Comparison of ENCODE assay signal across 8 mouse cellular contexts in genomic region chr6:38353181-38353580, GRCm38 (mm10). TPM values are rescaled to one million over a fixed set of nuclear protein-coding genes. Genes with fewer than 3 reads are reported as not detected.
DNase-seq lines count a peak whose midpoint lies in the region; ATAC-seq and TF ChIP-seq lines count a peak whose summit lies in the region.

No protein-coding gene starts in this region.

- peak overlapping the region; percentile 68 for H3K4me3 ChIP-seq in kidney, embryonic 16.5 days (ENCODE audit: low read length)
- peak overlapping the region; percentile 93 to 97 for H3K4me3 ChIP-seq in MEL (ENCODE audit: control insufficient read depth in 1 of 2, insufficient read depth in 1 of 2, low read depth in 2 of 2, low read length in 2 of 2)
- peak overlapping the region; percentile 69 for H3K4me3 ChIP-seq in heart, postnatal 0 days (ENCODE audit: low read depth, low read length)
- peak overlapping the region; percentile 44 for H3K4me3 ChIP-seq in midbrain, embryonic 11.5 days (ENCODE audit: low read depth, low read length)

- peaks cover 52% of the 10 kb centered on the region for H3K79me2 ChIP-seq in MEL (ENCODE audit: control insufficient read depth, insufficient read depth, low read length, poor library complexity)

- no peak for ATAC-seq in kidney, embryonic 16.5 days (ENCODE audit: low FRiP score, low TSS enrichment)
- ATAC-seq in heart, postnatal 0 days (ENCODE audit: insufficient read depth, low read depth), result no peak
- ATAC-seq in midbrain, embryonic 11.5 days (ENCODE audit: low FRiP score), result no peak

- H3K9ac ChIP-seq in kidney, embryonic 16.5 days (replicated peaks; ENCODE audit: low read length), result peak overlapping the region; percentile 72
- peak overlapping the region; percentile 90 for H3K9ac ChIP-seq in MEL (ENCODE audit: control insufficient read depth, low read depth, low read length, poor library complexity, severe bottlenecking)
- peak overlapping the region; percentile 84 for H3K9ac ChIP-seq in heart, postnatal 0 days (replicated peaks; ENCODE audit: low read depth, low read length)
- no peak overlapping the region for H3K9ac ChIP-seq in midbrain, embryonic 11.5 days (ENCODE audit: low read length)

- H3K36me3 ChIP-seq in kidney, embryonic 16.5 days (ENCODE audit: insufficient read depth, low read length), result no peaks in the 10 kb centered on the region
- peaks cover 10 to 29% of the 10 kb centered on the region in 2 experiments for H3K36me3 ChIP-seq in MEL (ENCODE audit: control insufficient read depth in 1 of 2, insufficient read depth in 2 of 2, low read length in 2 of 2)
- H3K36me3 ChIP-seq in heart, postnatal 0 days (replicated peaks; ENCODE audit: control insufficient read depth, insufficient read depth, low read length), result no peaks in the 10 kb centered on the region
- H3K36me3 ChIP-seq in midbrain, embryonic 11.5 days (ENCODE audit: control insufficient read depth, insufficient read depth, low read length), result no peaks in the 10 kb centered on the region

- H3K27me3 ChIP-seq in kidney, embryonic 16.5 days (ENCODE audit: insufficient read depth, low read length), result peaks cover 61% of the 10 kb centered on the region
- no peaks in the 10 kb centered on the region for H3K27me3 ChIP-seq in MEL (ENCODE audit: control insufficient read depth in 1 of 2, insufficient read depth in 2 of 2, low read length in 2 of 2)
- peaks cover 15% of the 10 kb centered on the region; the same call in 1 of the 2 replicates for H3K27me3 ChIP-seq in heart, postnatal 0 days (ENCODE audit: control insufficient read depth, insufficient read depth, low read length)
- peaks cover 58% of the 10 kb centered on the region for H3K27me3 ChIP-seq in midbrain, embryonic 11.5 days (ENCODE audit: control insufficient read depth, insufficient read depth, low read length)

- no peaks in the 10 kb centered on the region for H3K9me3 ChIP-seq in kidney, embryonic 16.5 days (ENCODE audit: low read length)
- no peaks in the 10 kb centered on the region for H3K9me3 ChIP-seq in MEL (replicated peaks; ENCODE audit: insufficient read depth, low read length)
- no peaks in the 10 kb centered on the region for H3K9me3 ChIP-seq in heart, postnatal 0 days (replicated peaks; ENCODE audit: control insufficient read depth, low read length)
- no peaks in the 10 kb centered on the region for H3K9me3 ChIP-seq in midbrain, embryonic 11.5 days (ENCODE audit: control insufficient read depth, low read length)

- no peak for TF ChIP-seq EP300 in MEL (IDR thresholded peaks at IDR 0.05; ENCODE audit: low read depth in 1 of 2, low read length in 2 of 2)
- no peak for TF ChIP-seq EP300 in heart, postnatal 0 days (IDR thresholded peaks at IDR 0.05; ENCODE audit: low read depth)

- no peak for DNase-seq in kidney, postnatal 36 days
- peak; percentile 55 for DNase-seq in MEL (ENCODE audit: low read depth, low spot score)
- no peak for DNase-seq in heart, postnatal 0 days (ENCODE audit: low spot score)
- peak; percentile 92 for DNase-seq in midbrain, embryonic 11.5 days (ENCODE audit: low spot score, missing footprints)
- no peak for DNase-seq in adrenal gland, adult 8-10 months
- no peak for DNase-seq in ovary, adult 18-20 months (ENCODE audit: low spot score)
- DNase-seq in left cerebral cortex, adult 8-10 months (ENCODE audit: low spot score in 2 of 2), result no peak

- TF ChIP-seq POLR2A in MEL (IDR thresholded peaks at IDR 0.05; ENCODE audit: control insufficient read depth in 1 of 2, insufficient read depth in 1 of 2, low read depth in 1 of 2, low read length in 2 of 2, poor library complexity in 1 of 2), result no peak

- 5% methylated on average over 13 of the region's 13 CpGs for WGBS in kidney, embryonic 16.5 days
- 17% methylated on average over 13 of the region's 13 CpGs for WGBS in heart, postnatal 0 days
- WGBS in midbrain, embryonic 11.5 days, result 3% methylated on average over 13 of the region's 13 CpGs

- H3K27ac ChIP-seq in kidney, embryonic 16.5 days (ENCODE audit: low read length), result no peak overlapping the region
- peak overlapping the region; percentile 92 for H3K27ac ChIP-seq in MEL (ENCODE audit: control insufficient read depth, low read depth, low read length)
- H3K27ac ChIP-seq in heart, postnatal 0 days (ENCODE audit: low read depth), result no peak overlapping the region
- no peak overlapping the region for H3K27ac ChIP-seq in midbrain, embryonic 11.5 days (ENCODE audit: low read depth, low read length)

- TF ChIP-seq RAD21 in MEL (IDR thresholded peaks at IDR 0.05; ENCODE audit: low read depth, low read length), result no peak

- H3K4me2 ChIP-seq in kidney, embryonic 16.5 days (replicated peaks; ENCODE audit: low read depth, low read length), result peak overlapping the region; percentile 77
- peak overlapping the region; percentile 78 for H3K4me2 ChIP-seq in heart, postnatal 0 days (ENCODE audit: low read depth, low read length)
- no peak overlapping the region; the same call in 1 of the 2 replicates for H3K4me2 ChIP-seq in midbrain, embryonic 11.5 days

- peaks cover 11% of the 10 kb centered on the region; the same call in 1 of the 2 replicates for H3K4me1 ChIP-seq in kidney, embryonic 16.5 days (ENCODE audit: insufficient read depth, low read length)
- H3K4me1 ChIP-seq in MEL (ENCODE audit: control insufficient read depth in 1 of 2, insufficient read depth in 2 of 2, low read length in 2 of 2), result peaks cover 0 to 26% of the 10 kb centered on the region in 2 experiments
- peaks cover 20% of the 10 kb centered on the region for H3K4me1 ChIP-seq in heart, postnatal 0 days (ENCODE audit: control insufficient read depth, insufficient read depth)
- peaks cover 4% of the 10 kb centered on the region for H3K4me1 ChIP-seq in midbrain, embryonic 11.5 days (ENCODE audit: control insufficient read depth, insufficient read depth, low read length)

- TF ChIP-seq CTCF in MEL (IDR thresholded peaks at IDR 0.05 in 2 of 3, conservative IDR thresholded peaks at IDR 0.05 in 1 of 3; ENCODE audit: control insufficient read depth in 1 of 3, insufficient read depth in 1 of 3, low read depth in 2 of 3, low read length in 3 of 3, poor library complexity in 1 of 3, severe bottlenecking in 1 of 3), result no peak
- no peak for TF ChIP-seq CTCF in heart, postnatal 0 days (IDR thresholded peaks at IDR 0.05; ENCODE audit: low read depth)

TF ChIP-seq in MEL, 35 proteins besides CTCF, POLR2A, EP300 and RAD21:
- TF ChIP-seq SIN3A (IDR thresholded peaks at IDR 0.05; ENCODE audit: low read length) (peak; percentile 38; the same call in 1 of the 2 replicates), USF2 (IDR thresholded peaks at IDR 0.05; ENCODE audit: borderline replicate concordance in 1 of 2, insufficient read depth in 1 of 2, low read depth in 1 of 2, low read length in 2 of 2) (no peak), CHD1 (IDR thresholded peaks at IDR 0.05; ENCODE audit: low read depth, low read length) (peak; percentile 77; the same call in 1 of the 2 replicates), MAZ (IDR thresholded peaks at IDR 0.05; ENCODE audit: low read depth, low read length) (no peak)
TF ChIP-seq in MEL: peak in this region for 2.

RNA-seq across cellular contexts. Expression of gene Zc3hav1, which starts 1.2 kb away (rescaled TPM):
- polyA plus RNA-seq in kidney, embryonic 16.5 days (2015; fragmentation: Nextera tagmentation; extraction: Ambion mirVana), result 4.2 and 4.3 TPM in 2 replicates
- 66.6 and 88.1 TPM in 2 replicates for total RNA-seq in MEL (2012; rRNA removed)
- 10 to 100 TPM; 68.3 to 71.0 TPM for polyA plus RNA-seq in MEL (2012; ENCODE audit: insufficient read depth in 1 of 2, insufficient read length in 2 of 2, low read depth in 1 of 2, low replicate concordance in 2 of 2, missing spikeins in 1 of 2)
- 19.2 and 28.9 TPM in 2 replicates for total RNA-seq in heart, postnatal 0 days (2014; rRNA removed; ENCODE audit: low replicate concordance)
- polyA plus RNA-seq in heart, postnatal 0 days (2015; fragmentation: Nextera tagmentation; extraction: Ambion mirVana), result 8.2 and 9.1 TPM in 2 replicates
- polyA plus RNA-seq in midbrain, embryonic 11.5 days (2014; fragmentation: Nextera tagmentation; extraction: Ambion mirVana), result 1.7 and 2.2 TPM in 2 replicates
- total RNA-seq in adrenal gland, adult 8-10 months (2022), result 10 to 100 TPM; 59.7 to 72.1 (median 67.7) TPM
- 1 to 10 TPM; 4.0 to 7.2 (median 5.6) TPM for total RNA-seq in left cerebral cortex, adult 8-10 months (2022)

RNA-seq across cellular contexts. Expression of gene Ttc26, which starts 28.1 kb away (rescaled TPM):
- 7.9 and 9.8 TPM in 2 replicates for polyA plus RNA-seq in kidney, embryonic 16.5 days (2015; fragmentation: Nextera tagmentation; extraction: Ambion mirVana)
- 1.3 and 1.4 TPM in 2 replicates for total RNA-seq in MEL (2012; rRNA removed)
- 1 to 10 TPM in 1 of 2 experiments, not detected in 1; 2.1 TPM for polyA plus RNA-seq in MEL (2012; ENCODE audit: insufficient read depth in 1 of 2, insufficient read length in 2 of 2, low read depth in 1 of 2, low replicate concordance in 2 of 2, missing spikeins in 1 of 2)
- total RNA-seq in heart, postnatal 0 days (2014; rRNA removed; ENCODE audit: low replicate concordance), result 1.5 and 2.3 TPM in 2 replicates
- polyA plus RNA-seq in heart, postnatal 0 days (2015; fragmentation: Nextera tagmentation; extraction: Ambion mirVana), result 1.00 and 1.0 TPM in 2 replicates
- 10.9 and 13.9 TPM in 2 replicates for polyA plus RNA-seq in midbrain, embryonic 11.5 days (2014; fragmentation: Nextera tagmentation; extraction: Ambion mirVana)
- total RNA-seq in adrenal gland, adult 8-10 months (2022), result 1 to 10 TPM; 3.0 to 8.2 (median 4.7) TPM
- 10 to 100 TPM in 1 of 4 experiments, 1 to 10 TPM in 3; 8.1 to 11.8 (median 8.9) TPM for total RNA-seq in left cerebral cortex, adult 8-10 months (2022)

RNA-seq across cellular contexts. Expression of gene Zc3hav1l, which starts 54.1 kb away (rescaled TPM):
- polyA plus RNA-seq in kidney, embryonic 16.5 days (2015; fragmentation: Nextera tagmentation; extraction: Ambion mirVana), result 8.3 and 9.8 TPM in 2 replicates
- 1.8 and 2.0 TPM in 2 replicates for total RNA-seq in MEL (2012; rRNA removed)
- polyA plus RNA-seq in MEL (2012; ENCODE audit: insufficient read depth in 1 of 2, insufficient read length in 2 of 2, low read depth in 1 of 2, low replicate concordance in 2 of 2, missing spikeins in 1 of 2), result 1 to 10 TPM in 1 of 2 experiments, not detected in 1; 5.8 TPM
- total RNA-seq in heart, postnatal 0 days (2014; rRNA removed; ENCODE audit: low replicate concordance), result 4.7 and 7.3 TPM in 2 replicates
- polyA plus RNA-seq in heart, postnatal 0 days (2015; fragmentation: Nextera tagmentation; extraction: Ambion mirVana), result 2.2 TPM in 2 replicates
- 12.1 and 13.1 TPM in 2 replicates for polyA plus RNA-seq in midbrain, embryonic 11.5 days (2014; fragmentation: Nextera tagmentation; extraction: Ambion mirVana)
- 1 to 10 TPM; 3.5 to 4.7 (median 3.8) TPM for total RNA-seq in adrenal gland, adult 8-10 months (2022)
- total RNA-seq in left cerebral cortex, adult 8-10 months (2022), result 1 to 10 TPM; 3.1 to 3.5 (median 3.4) TPM

Comparison
In these comparisons a context has a peak if more than half of its experiments do, and no peak if none do; other contexts are left out.
1. H3K4me3 ChIP-seq: peak in every context shown above with its lines; median percentile 95 in MEL; 69 in heart, postnatal 0 days; 68 in kidney, embryonic 16.5 days; 44 in midbrain, embryonic 11.5 days.
2. DNase-seq: peak in MEL (single experiment) and midbrain, embryonic 11.5 days (single experiment); none in kidney, postnatal 36 days (0 of 2), heart, postnatal 0 days (single experiment), adrenal gland, adult 8-10 months (single experiment), ovary, adult 18-20 months (single experiment) and left cerebral cortex, adult 8-10 months (0 of 2).